Mouse (Mus musculus) myocyte (in vitro differentiated cells): ENCODE measurements around the gene Pard3.

ENCODE experiments used
- E2F4 ChIP-seq: IDR thresholded peaks from one replicate; pipeline ENCODE4 v1.6.1; 2011; ENCODE audit warnings: mild to moderate bottlenecking, control low read depth, moderate library complexity; ENCODE audit not compliant: insufficient read depth
- MAX ChIP-seq: IDR thresholded peaks from one replicate; pipeline ENCODE4 v1.6.1; 2011; ENCODE audit warnings: low read depth, mild to moderate bottlenecking, control low read depth
- MYOD1 ChIP-seq, 3 experiments: IDR thresholded peaks; one replicate each; pipeline ENCODE4 v1.6.1; 2011; ENCODE audit warnings: control low read depth in 2 of 3, low read depth in 2 of 3, mild to moderate bottlenecking in 2 of 3, moderate library complexity in 1 of 3; ENCODE audit not compliant: insufficient read length in 2 of 3, control insufficient read depth in 1 of 3
- MYOG ChIP-seq, 3 experiments: IDR thresholded peaks; one replicate each; pipeline ENCODE4 v1.6.1; 2011; ENCODE audit warnings: control low read depth in 2 of 3, low read depth in 2 of 3, mild to moderate bottlenecking in 2 of 3; ENCODE audit not compliant: insufficient read length in 2 of 3, control insufficient read depth in 1 of 3, insufficient read depth in 1 of 3
- POLR2A ChIP-seq: IDR thresholded peaks from one replicate; pipeline ENCODE4 v1.6.1; 2011; ENCODE audit warnings: low read depth, mild to moderate bottlenecking, control low read depth, moderate library complexity; ENCODE audit not compliant: insufficient read length
- POLR2AphosphoS2 ChIP-seq: IDR thresholded peaks from one replicate; pipeline ENCODE4 v1.6.1; 2011; ENCODE audit warnings: low read depth, control low read depth; ENCODE audit not compliant: insufficient read length
- TCF12 ChIP-seq: IDR thresholded peaks from one replicate; pipeline ENCODE4 v1.6.1; 2011; ENCODE audit warnings: mild to moderate bottlenecking, control low read depth; ENCODE audit not compliant: poor library complexity, insufficient read depth, severe bottlenecking
- TCF3 ChIP-seq: IDR thresholded peaks from one replicate; pipeline ENCODE4 v1.6.1; 2011; ENCODE audit warnings: low read depth, control low read depth; ENCODE audit not compliant: insufficient read length
- USF1 ChIP-seq: IDR thresholded peaks from one replicate; pipeline ENCODE4 v1.6.1; 2011; ENCODE audit warnings: low read depth, mild to moderate bottlenecking, control low read depth, moderate library complexity

DNA sequence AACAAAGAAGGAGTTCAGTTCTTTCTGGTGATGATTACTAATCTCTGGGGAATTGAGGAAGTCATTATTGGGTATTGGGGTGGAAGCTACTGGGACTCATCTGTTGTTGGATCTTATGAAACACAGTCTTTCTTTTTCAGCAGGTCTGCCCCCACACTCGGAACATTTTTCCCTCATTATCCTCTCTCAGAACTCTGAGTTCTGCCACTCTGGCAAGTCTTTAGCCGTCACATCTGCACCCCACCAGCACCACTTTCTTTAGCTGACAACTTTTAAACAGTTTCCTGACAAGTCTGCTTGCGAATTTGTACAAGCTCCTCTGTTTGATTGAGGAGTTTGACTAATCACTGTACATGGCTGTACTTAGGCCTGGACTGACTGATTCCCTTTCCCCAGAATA is 118.4 kb downstream of the Pard3 start:
- TF ChIP-seq E2F4: no peak
- TF ChIP-seq USF1: no peak
- TF ChIP-seq POLR2A: no peak
- no peak for TF ChIP-seq TCF12
- TF ChIP-seq MYOG (IDR thresholded peaks at IDR 0.05; ENCODE audit: control insufficient read depth in 1 of 3, insufficient read depth in 1 of 3, insufficient read length in 2 of 3, low read depth in 2 of 3): no peak
- TF ChIP-seq MYOD1 (IDR thresholded peaks at IDR 0.05; ENCODE audit: control insufficient read depth in 1 of 3, insufficient read length in 2 of 3, low read depth in 2 of 3): no peak
- TF ChIP-seq POLR2AphosphoS2: no peak
- no peak for TF ChIP-seq MAX
- no peak for TF ChIP-seq TCF3
